Mouse (Mus musculus) macrophage (primary cell): ENCODE measurements around the gene Hist1h2af. TPM values are rescaled to one million over a fixed set of nuclear protein-coding genes. Genes with fewer than 3 reads are reported as not detected.
"Not testable (repeated sequence)": the region's sequence is repeated elsewhere in the genome, so short reads cannot be mapped to it uniquely, and the experiment has no call there.

ENCODE experiments used
- H3K27ac ChIP-seq: fragments of 350-480 bp; formaldehyde crosslinking; 2 replicates; pipeline ENCODE4 v1.9.0; 2021
- H3K36me3 ChIP-seq: fragments of 350-480 bp; formaldehyde crosslinking; 2 replicates; pipeline ENCODE4 v1.9.0; 2021; ENCODE audit errors: inconsistent target
- H3K4me3 ChIP-seq: fragments of 350-480 bp; formaldehyde crosslinking; 2 replicates; pipeline ENCODE4 v1.9.0; 2021; ENCODE audit errors: inconsistent target
- H3K79me2 ChIP-seq: fragments of 350-480 bp; formaldehyde crosslinking; 2 replicates; pipeline ENCODE4 v1.9.0; 2021; ENCODE audit errors: inconsistent target
- WGBS: methylation state at CpG from one replicate; pipeline ENCODE4 v1.1.7; 2026; ENCODE audit warnings: inconsistent platforms; ENCODE audit not compliant: missing documents; 5-methylcytosine and 5-hydroxymethylcytosine counted together
- polyA plus RNA-seq: library from polyadenylated mRNA; stranded (reverse); fragments of 250-400 nt; gene quantifications from 3 replicates; pipeline ENCODE4 v1.2.4, GENCODE M21; 2018; ENCODE audit warnings: inconsistent platforms

The Hist1h2af gene
- polyA plus RNA-seq, 1 experiment from 2014 or later: not detected

DNA sequence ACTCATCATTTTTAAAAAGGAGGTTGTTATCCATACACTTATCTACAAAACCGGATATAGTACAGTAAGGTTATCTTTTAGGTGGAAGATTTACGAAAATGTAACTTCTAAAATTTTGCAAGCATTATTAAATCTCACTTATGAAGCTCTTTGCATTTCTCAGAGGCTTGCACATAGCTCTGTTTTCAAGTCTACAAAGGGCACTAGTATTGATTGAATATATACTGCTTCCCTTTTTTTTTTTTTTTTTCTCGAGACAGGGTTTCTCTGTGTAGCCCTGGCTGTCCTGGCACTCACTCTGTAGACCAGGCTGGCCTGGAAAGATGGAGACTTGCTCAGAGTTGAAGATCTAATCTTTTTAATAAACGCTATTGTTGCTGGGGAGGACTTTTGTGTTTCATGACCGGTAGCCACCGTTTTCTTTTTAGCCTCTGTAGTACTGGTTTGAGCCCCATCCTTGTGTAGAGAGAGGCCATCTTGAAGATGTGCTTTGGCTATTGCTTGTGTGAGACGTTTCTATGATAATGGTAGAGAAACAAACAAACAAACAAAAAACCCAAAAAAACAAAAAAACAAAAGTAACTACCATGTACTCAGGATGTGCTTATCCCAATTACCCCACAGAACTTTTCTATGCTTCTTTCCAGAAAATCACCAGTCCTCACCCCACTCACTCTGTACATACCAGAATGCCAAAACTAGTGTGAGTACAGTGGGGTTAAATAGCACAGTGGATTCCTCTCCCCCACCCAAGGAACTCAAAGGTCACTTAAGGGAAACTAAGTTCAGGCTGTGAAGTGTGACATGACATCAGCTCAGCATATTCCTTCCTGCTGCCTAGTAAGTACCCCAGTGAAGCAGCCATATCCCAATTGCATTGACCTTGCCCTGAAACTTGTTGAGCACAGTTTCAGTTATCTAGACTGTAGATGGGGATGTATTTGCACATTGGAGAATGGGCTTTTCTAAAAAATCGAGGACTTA, 18.5 kb downstream of the Hist1h2af start:
- 48% methylated on average over 7 of the region's 8 CpGs for WGBS
- Histone ChIP-seq H3K4me3 (no peak overlapping the region; the same call in 1 of the 2 replicates), H3K36me3 (no peaks in the 10 kb centered on the region), H3K27ac (peak overlapping the region; percentile 75), H3K79me2 (no peaks in the 10 kb centered on the region)

DNA sequence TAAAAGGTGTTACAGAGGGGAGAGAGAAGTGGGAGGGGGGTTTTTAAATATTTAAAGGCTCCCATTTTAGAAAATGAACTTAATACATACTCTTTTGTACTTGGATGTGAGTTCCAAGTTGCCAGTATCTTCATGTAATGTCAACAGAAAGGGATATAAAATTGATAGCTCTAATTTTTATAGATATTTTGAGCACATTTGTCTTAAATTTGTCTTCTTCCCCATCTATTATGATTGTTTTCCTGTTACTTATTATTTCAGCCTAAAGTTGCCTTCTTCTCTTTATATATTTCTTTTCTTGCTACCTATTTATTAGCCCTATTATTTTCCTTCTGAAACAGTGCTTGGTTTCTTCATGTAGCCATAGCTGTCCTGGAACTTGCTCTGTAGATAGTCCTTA, 19.3 kb downstream of the Hist1h2af start, which contains the start of gene Hist1h1d:
TSS of gene Hist1h1d (plus strand) at position 301 of the 400 bp plus-strand sequence.
- Histone ChIP-seq H3K4me3 (no peak within 1 kb of the TSS), H3K27ac (peak within 1 kb of the TSS; percentile 75), H3K36me3 (no peaks in the 10 kb centered on the region), H3K79me2 (no peaks in the 10 kb centered on the region)

DNA sequence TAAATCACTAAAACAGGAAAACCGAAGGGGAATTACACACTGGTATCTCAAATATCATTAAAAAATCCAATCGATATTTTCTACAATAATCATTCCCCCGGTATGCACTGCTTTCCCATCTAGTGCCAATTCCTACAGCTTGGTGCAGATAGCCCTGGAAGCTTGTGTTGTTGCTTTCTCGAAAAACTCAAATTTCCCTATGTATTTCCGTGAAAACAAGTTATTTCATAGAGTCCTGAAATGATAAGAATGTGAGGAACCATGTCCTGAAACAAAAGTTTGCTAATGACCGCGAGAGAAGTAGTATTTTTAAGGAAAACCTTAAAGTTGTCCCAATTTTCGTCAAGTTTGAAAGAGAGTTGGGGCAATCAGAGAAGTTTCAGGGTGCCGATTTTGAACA, 20.7 kb downstream of the Hist1h2af start:
- peak overlapping the region; percentile 67 for H3K27ac ChIP-seq
- no peaks in the 10 kb centered on the region for H3K79me2 ChIP-seq
- WGBS: 27% methylated on average over 9 of the region's 9 CpGs
- no peak overlapping the region for H3K4me3 ChIP-seq
- H3K36me3 ChIP-seq: no peaks in the 10 kb centered on the region

DNA sequence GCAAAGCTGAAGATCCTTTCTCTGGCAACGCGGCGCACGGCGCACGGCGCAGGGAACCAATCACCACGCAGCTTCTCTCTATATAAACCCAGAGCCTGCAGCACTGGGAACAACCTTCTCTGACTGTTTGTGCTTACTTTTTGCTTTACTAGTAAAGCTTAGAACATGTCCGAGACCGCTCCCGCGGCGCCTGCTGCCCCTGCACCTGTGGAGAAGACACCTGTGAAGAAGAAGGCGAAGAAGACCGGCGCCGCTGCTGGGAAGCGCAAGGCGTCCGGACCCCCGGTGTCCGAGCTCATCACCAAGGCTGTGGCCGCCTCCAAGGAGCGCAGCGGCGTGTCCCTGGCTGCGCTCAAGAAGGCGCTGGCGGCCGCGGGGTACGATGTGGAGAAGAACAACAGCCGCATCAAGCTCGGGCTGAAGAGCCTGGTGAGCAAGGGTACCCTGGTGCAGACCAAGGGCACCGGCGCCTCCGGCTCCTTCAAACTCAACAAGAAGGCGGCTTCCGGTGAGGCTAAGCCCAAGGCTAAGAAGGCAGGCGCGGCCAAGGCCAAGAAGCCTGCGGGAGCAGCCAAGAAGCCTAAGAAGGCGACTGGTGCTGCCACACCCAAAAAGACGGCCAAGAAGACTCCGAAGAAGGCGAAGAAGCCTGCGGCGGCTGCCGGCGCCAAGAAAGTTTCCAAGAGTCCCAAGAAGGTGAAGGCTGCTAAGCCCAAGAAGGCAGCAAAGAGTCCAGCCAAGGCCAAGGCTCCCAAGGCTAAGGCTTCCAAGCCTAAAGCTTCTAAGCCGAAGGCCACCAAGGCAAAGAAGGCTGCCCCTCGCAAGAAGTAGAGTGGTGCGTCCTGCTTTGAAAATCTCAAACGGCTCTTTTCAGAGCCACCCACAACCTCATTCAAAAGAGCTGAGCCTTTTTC, 21.5 kb downstream of the Hist1h2af start:
- WGBS: 1% methylated on average over 38 of the region's 54 CpGs
- H3K27ac ChIP-seq: peak overlapping the region; percentile 85
- no peaks in the 10 kb centered on the region for H3K36me3 ChIP-seq
- H3K4me3 ChIP-seq: peak overlapping the region; percentile 49
- H3K79me2 ChIP-seq: no peaks in the 10 kb centered on the region

DNA sequence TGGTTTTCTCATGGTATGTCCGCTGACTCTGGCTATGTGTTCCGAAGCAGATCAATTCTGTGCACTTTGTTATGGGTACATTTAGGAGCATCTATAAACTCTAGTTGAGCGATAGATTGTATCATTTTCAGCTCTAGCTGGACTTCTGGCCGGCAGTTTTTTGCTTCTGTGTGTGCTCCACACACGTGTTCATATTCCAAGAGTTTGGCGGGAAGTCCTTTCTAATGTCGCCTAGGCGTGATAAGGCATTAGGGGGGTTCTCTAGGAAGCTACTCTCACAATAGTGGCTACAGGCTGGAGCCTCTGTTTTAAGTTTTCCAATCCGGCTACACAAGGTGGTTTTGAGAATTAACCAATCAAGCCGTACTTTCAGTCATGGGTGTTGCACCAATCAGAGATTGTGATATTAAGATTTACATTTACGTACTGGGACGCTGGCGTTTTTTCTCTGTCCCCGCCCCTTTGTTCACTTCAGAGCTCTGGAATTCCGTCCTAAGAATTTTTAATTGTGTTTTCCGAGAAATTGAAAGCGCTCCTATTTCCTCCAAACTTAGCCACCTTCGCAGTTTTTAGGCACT, 22.2 kb downstream of the Hist1h2af start:
- Histone ChIP-seq H3K4me3 (peak overlapping the region; percentile 49), H3K79me2 (no peaks in the 10 kb centered on the region), H3K27ac (peak overlapping the region; percentile 85), H3K36me3 (no peaks in the 10 kb centered on the region)
- 0% methylated on average over 18 of the region's 18 CpGs for WGBS

DNA sequence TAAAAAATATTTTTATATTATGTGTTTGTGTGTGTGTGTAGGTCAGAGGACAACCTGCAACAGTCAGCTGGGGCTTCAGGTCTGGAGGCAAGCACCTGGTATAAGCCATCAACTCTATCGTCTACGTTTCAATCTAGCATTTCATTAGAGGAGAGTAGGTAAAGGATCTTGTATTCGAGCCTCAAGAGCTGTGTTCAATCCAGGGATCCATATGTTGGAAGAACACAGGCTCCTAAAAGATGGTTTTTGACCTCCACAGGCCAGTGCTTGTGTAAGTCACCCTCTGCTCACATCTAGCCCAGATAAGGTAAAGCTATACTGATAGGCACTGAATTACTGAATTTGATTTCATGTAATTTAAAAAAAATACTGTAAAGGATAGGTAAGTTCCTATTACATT, 23.2 kb downstream of the Hist1h2af start:
- H3K36me3 ChIP-seq: no peaks in the 10 kb centered on the region
- 71% methylated on average over 3 of the region's 3 CpGs for WGBS
- peak overlapping the region; percentile 49; the same call in 1 of the 2 replicates for H3K4me3 ChIP-seq
- no peaks in the 10 kb centered on the region for H3K79me2 ChIP-seq
- peak overlapping the region; percentile 85 for H3K27ac ChIP-seq

DNA sequence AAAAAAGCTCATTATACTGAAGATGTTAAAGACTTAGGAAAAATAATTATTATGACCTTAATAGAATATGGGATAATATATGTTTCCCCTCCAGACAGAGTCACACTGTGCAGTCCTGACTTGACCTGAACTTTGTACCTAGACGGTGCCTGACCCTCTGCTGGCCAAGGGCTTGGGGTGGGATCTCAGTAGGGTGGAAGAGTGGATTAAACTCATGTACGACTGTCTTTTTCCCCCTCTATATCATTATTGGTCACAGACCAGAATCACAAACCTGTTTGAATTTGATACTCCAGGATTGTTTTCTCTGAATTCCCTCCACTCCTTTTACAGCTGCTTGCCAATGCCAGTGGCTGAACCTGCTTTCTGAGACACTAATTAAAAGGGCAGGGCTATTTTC, 27.0 kb downstream of the Hist1h2af start:
- not testable (repeated sequence) for H3K36me3 ChIP-seq, H3K4me3 ChIP-seq, H3K79me2 ChIP-seq
- peak overlapping the region; percentile 13; the same call in 1 of the 2 replicates for H3K27ac ChIP-seq
- WGBS: 63% methylated on average over 2 of the region's 2 CpGs

DNA sequence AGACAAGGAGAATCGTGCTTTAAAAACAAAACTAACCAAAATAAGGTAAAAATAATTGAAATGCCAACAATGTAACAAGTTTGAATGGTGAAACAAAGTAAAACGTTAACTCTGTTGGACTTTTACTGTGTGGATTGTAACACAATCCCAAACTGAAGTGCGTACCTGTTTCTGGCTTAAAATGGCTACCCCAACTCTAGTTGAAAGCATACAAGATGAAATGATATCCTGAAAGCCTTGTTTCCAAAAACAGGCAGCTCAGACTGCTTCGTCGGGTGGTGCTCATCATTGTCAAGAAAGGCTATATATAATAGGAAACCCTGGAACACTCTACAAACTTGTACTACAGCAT, 27.8 kb downstream of the Hist1h2af start:
- WGBS: 0% methylated on average over 2 of the region's 5 CpGs
- H3K79me2 ChIP-seq, H3K27ac ChIP-seq, H3K36me3 ChIP-seq: not testable (repeated sequence)
- H3K4me3 ChIP-seq: peak overlapping the region; percentile 5; the same call in 1 of the 2 replicates

DNA sequence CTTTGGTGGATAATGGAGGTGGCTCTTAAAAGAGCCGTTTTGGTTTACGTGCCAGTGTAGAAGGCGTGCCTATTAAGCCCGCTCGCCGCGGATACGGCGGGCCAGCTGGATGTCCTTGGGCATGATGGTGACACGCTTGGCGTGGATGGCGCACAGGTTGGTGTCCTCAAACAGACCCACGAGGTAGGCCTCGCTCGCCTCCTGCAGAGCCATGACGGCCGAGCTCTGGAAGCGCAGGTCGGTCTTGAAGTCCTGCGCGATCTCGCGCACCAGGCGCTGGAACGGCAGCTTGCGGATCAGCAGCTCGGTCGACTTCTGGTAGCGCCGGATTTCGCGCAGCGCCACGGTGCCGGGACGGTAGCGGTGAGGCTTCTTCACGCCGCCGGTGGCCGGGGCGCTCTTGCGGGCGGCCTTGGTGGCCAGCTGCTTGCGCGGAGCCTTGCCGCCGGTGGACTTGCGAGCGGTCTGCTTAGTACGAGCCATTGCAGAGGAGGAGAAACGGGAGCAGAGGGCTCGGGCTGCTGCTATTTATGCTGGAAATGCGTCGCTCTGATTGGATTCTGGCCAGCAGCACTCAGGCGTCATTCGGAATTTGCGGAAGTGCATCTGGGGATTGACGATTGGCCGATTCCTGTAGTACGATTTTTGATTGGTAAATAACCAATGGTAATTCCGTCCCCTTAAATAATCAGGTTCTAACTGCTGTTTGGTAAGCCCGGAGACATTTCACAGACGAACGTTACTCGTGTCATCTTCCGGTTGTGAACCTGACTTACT, 28.4 kb downstream of the Hist1h2af start, which contains the start of gene Hist1h3e:
TSS of gene Hist1h3e (minus strand) at position 487 of the 777 bp plus-strand sequence.
- WGBS: 0% methylated on average over 23 of the region's 67 CpGs

DNA sequence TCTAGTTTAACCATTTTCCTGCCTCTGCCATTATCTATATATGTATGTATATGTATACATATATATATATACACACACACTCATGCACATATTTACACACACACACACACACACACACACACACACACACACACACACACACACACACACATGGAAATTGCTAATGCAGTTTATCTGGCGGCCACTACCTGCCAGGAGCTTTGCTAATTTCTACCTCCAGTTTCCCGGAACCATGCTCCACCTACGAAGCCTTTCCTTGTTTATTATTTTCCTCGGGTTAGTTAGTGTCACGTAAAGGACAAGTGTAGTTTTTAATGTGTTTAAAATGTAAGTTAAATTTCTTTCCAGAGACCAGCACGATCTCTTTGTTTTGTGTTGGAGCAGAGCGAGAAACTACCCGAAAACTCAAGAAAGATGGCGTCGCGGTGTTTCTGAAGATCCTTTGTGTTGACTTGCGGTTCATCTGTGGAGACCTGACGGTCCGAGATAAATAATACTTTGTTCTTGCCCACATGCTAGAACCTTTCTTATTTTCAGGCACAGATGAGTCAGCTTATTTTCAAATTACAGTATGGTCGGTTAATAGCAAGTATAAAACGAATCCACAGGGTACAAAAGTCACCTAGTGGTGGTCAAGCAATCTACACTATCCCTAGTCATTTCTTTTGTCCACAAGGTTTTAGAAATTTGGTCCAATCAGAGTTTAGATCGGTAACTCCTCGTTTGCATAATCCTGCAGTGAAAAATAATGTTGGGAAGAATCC, 29.2 kb downstream of the Hist1h2af start:
- H3K27ac ChIP-seq: peak overlapping the region; percentile 91
- peak overlapping the region; percentile 15; the same call in 1 of the 2 replicates for H3K4me3 ChIP-seq
- H3K36me3 ChIP-seq: no peaks in the 10 kb centered on the region
- no peaks in the 10 kb centered on the region for H3K79me2 ChIP-seq
- 7% methylated on average over 18 of the region's 18 CpGs for WGBS

More for the DNA sequence above, 28.4 kb downstream of the Hist1h2af start, which contains the start of gene Hist1h3e:
- H3K27ac ChIP-seq: peak within 1 kb of the TSS; percentile 91
- peak within 1 kb of the TSS; percentile 15; the same call in 1 of the 2 replicates for H3K4me3 ChIP-seq
- H3K36me3 ChIP-seq, H3K79me2 ChIP-seq: not testable (repeated sequence)

DNA sequence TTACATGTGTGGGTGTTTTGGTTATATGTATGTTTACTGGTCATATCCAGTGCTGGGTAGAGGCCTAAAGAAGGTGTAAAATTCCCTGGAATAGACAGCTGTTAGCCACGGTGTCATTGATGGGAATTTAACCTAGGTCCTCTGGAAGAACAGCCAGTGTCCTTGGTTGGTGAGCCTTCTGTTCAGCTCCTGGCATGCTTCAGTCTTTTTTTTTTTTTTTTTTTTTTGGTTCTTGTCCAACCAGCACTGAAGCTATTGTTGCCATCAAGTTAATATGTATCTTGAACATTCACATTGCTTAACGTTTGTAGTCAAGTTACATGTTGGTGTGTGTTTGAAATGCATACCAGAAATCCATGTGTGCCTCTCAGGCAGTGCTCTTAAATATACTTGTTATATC, 30.8 kb downstream of the Hist1h2af start:
- Histone ChIP-seq H3K4me3 (no peak overlapping the region), H3K36me3 (no peaks in the 10 kb centered on the region), H3K79me2 (no peaks in the 10 kb centered on the region), H3K27ac (no peak overlapping the region)
- 95% methylated on average over 2 of the region's 2 CpGs for WGBS

DNA sequence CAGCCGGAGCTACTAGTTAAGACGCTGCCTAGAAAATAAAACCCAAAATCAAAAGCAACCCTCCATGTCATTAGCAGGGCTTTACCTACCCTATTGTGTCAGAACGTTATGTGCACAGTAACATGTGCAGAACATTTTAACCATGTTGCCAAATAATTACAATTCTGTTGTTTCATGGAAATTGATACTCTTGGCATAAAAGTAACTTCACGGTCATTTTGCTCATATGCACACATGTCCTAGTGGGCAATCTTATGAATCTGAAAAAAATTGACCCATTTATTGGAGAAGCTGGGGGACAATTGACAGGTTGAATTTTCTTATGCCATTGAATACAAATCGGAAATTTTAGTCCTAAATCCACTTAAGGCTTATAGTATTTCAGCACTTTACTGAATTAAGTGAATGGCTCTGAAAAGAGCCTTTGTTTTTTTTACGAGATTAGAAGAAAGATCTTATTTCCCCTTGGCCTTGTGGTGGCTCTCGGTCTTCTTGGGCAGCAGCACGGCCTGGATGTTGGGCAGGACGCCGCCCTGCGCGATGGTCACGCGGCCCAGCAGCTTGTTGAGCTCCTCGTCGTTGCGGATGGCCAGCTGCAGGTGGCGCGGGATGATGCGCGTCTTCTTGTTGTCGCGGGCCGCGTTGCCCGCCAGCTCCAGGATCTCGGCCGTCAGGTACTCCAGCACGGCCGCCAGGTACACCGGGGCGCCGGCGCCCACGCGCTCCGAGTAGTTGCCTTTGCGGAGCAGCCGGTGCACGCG, 36.7 kb downstream of the Hist1h2af start:
- H3K36me3 ChIP-seq: not testable (repeated sequence)
- Histone ChIP-seq H3K4me3 (peak overlapping the region; percentile 1; the same call in 1 of the 2 replicates), H3K79me2 (peaks cover 18% of the 10 kb centered on the region; the same call in 1 of the 2 replicates), H3K27ac (peak overlapping the region; percentile 46)
- WGBS: 15% methylated on average over 5 of the region's 41 CpGs
